Mouse (Mus musculus): ENCODE measurements at regions not wholly inside any gene's neighbourhood (a gene's known extent, or its start where the extent isn't known, plus 50 kb on each side); places are given as distances from the start of the nearest gene placed in this dataset.
A peak's percentile ranks its signal among the peaks of the same experiment; 100 is the strongest.
"Not testable (repeated sequence)": the region's sequence is repeated elsewhere in the genome, so short reads cannot be mapped to it uniquely, and the experiment has no call there.

GRCm38 (mm10) chr1:47299311-47299710 is 406.7 kb upstream of the Slc39a10 start:
- DNase-seq (ENCODE audit: low read depth) = no peak

- DNase-seq (ENCODE audit: low read depth) = no peak
Observed at GRCm38 (mm10) chr1:47285639-47286038, 393.0 kb upstream of the Slc39a10 start.

- DNase-seq (ENCODE audit: low read depth) = no peak
Observed at GRCm38 (mm10) chr1:47278321-47279020, 385.8 kb upstream of the Slc39a10 start.

GRCm38 (mm10) chr1:47277839-47278238 is 385.2 kb upstream of the Slc39a10 start:
- peak; percentile 13 for DNase-seq (ENCODE audit: low read depth)

GRCm38 (mm10) chr1:47272131-47272530 is 379.5 kb upstream of the Slc39a10 start:
- no peak for DNase-seq (ENCODE audit: low read depth)

GRCm38 (mm10) chr1:47263611-47264010 is 371.0 kb upstream of the Slc39a10 start:
- DNase-seq (ENCODE audit: low read depth) = no peak

- no peak for DNase-seq (ENCODE audit: low read depth)
Observed at GRCm38 (mm10) chr1:47261505-47262130, 369.0 kb upstream of the Slc39a10 start.

GRCm38 (mm10) chr1:47250706-47251105 is 358.1 kb upstream of the Slc39a10 start:
- not testable (repeated sequence) for DNase-seq (ENCODE audit: low read depth)

GRCm38 (mm10) chr1:47217088-47217487 is 324.4 kb upstream of the Slc39a10 start:
- DNase-seq (ENCODE audit: low read depth) = no peak

GRCm38 (mm10) chr1:47216419-47217002 is 323.9 kb upstream of the Slc39a10 start:
- DNase-seq (ENCODE audit: low read depth) = no peak

- DNase-seq (ENCODE audit: low read depth) = no peak
Observed at GRCm38 (mm10) chr1:47213476-47213875, 320.8 kb upstream of the Slc39a10 start.

GRCm38 (mm10) chr1:47193001-47193400 is 300.3 kb upstream of the Slc39a10 start:
- no peak for DNase-seq (ENCODE audit: low read depth)

- DNase-seq (ENCODE audit: low read depth) = no peak
Observed at GRCm38 (mm10) chr1:47164417-47164816, 271.8 kb upstream of the Slc39a10 start.

- DNase-seq (ENCODE audit: low read depth) = no peak
Observed at GRCm38 (mm10) chr1:47163808-47164410, 271.3 kb upstream of the Slc39a10 start.

- not testable (repeated sequence) for DNase-seq (ENCODE audit: low read depth)
Observed at GRCm38 (mm10) chr1:47130031-47130430, 237.4 kb upstream of the Slc39a10 start.

- DNase-seq (ENCODE audit: low read depth) = no peak
Observed at GRCm38 (mm10) chr1:47119636-47120035, 227.0 kb upstream of the Slc39a10 start.

GRCm38 (mm10) chr1:47116681-47117080 is 224.0 kb upstream of the Slc39a10 start:
- DNase-seq (ENCODE audit: low read depth) = not testable (repeated sequence)

GRCm38 (mm10) chr1:47112494-47112893 is 219.8 kb upstream of the Slc39a10 start:
- no peak for DNase-seq (ENCODE audit: low read depth)

GRCm38 (mm10) chr1:47104055-47104454 is 211.4 kb upstream of the Slc39a10 start:
- no peak for DNase-seq (ENCODE audit: low read depth)

GRCm38 (mm10) chr1:47103321-47103988 is 210.8 kb upstream of the Slc39a10 start:
- DNase-seq (ENCODE audit: low read depth) = no peak

- DNase-seq (ENCODE audit: low read depth) = no peak
Observed at GRCm38 (mm10) chr1:47097084-47097996, 204.7 kb upstream of the Slc39a10 start.
